Mouse (Mus musculus): ENCODE data around the gene Rmi2.
"Not testable (repeated sequence)": the region's sequence is repeated elsewhere in the genome, so short reads cannot be mapped to it uniquely, and the experiment has no call there.

Gene Rmi2

DNA sequence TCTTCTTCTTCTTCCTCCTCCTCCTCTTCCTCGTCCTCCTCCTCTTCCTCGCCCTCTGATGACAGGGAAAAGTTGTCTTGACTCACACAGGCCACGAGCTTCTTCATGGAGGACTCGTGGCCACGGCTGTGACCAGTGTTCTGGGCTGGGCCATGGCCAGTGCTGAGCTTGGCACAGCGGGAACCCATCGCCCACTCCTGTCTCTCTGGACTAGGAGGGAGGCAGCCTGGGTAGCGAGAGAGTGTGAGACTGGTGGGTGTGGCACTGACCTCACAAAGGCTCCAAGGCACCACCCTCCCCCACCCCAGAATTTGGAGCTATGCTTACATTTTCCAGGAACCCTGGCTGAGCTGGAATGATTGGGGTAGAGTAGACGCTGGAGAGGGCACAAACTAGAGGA lies 44.2 kb upstream of the Rmi2 start, which contains the start of gene Prm3:
TSS of gene Prm3 (minus strand) at position 213 of the 400 bp plus-strand sequence.
- H3K36me3 ChIP-seq (ENCODE audit: insufficient read depth, low read length) = no peaks in the 10 kb centered on the region
- peaks cover 34% of the 10 kb centered on the region for H3K4me1 ChIP-seq (replicated peaks; ENCODE audit: low read depth, low read length)
- H3K4me3 ChIP-seq (replicated peaks; ENCODE audit: low read length) = no peak within 1 kb of the TSS
- TF ChIP-seq CTCF (conservative IDR thresholded peaks at IDR 0.05; ENCODE audit: low read length) (no peak), POU5F1 (IDR thresholded peaks at IDR 0.05; ENCODE audit: borderline replicate concordance, low read length) (no peak), NANOG (IDR thresholded peaks at IDR 0.05; ENCODE audit: borderline replicate concordance, low read length) (no peak)
- H3K27me3 ChIP-seq (ENCODE audit: insufficient read depth, low read length) = peaks cover 56% of the 10 kb centered on the region
- H3K9me3 ChIP-seq (ENCODE audit: low read length) = no peaks in the 10 kb centered on the region

DNA sequence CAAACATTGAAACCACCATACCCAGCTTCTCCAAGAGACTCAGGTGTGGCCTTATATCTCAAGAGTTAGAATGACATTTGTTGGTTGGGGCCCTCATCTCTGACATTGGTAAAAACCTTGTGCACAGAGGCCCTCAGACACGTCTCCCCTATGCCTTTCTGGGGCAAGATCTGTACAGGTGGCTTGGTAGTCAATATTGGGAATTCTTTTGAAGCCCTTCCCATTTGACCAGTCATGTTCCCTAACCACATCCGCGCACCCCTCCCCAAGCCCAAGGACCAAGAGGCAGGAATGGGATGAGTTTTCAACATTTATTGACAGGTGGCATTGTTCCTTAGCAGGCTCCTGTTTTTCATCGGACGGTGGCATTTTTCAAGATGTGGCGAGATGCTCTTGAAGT lies 38.8 kb upstream of the Rmi2 start, which contains the start of gene Prm2:
TSS of gene Prm2 (minus strand) at position 101 of the 400 bp plus-strand sequence.
- H3K9me3 ChIP-seq (ENCODE audit: low read length) = no peaks in the 10 kb centered on the region
- H3K4me1 ChIP-seq (replicated peaks; ENCODE audit: low read depth, low read length) = peaks cover 4% of the 10 kb centered on the region; the same call in 1 of the 2 replicates
- no peak within 1 kb of the TSS for H3K4me3 ChIP-seq (replicated peaks; ENCODE audit: low read length)
- peaks cover 51% of the 10 kb centered on the region for H3K27me3 ChIP-seq (ENCODE audit: insufficient read depth, low read length)
- TF ChIP-seq CTCF (conservative IDR thresholded peaks at IDR 0.05; ENCODE audit: low read length) (no peak), POU5F1 (IDR thresholded peaks at IDR 0.05; ENCODE audit: borderline replicate concordance, low read length) (no peak), NANOG (IDR thresholded peaks at IDR 0.05; ENCODE audit: borderline replicate concordance, low read length) (no peak)
- H3K36me3 ChIP-seq (ENCODE audit: insufficient read depth, low read length) = no peaks in the 10 kb centered on the region

DNA sequence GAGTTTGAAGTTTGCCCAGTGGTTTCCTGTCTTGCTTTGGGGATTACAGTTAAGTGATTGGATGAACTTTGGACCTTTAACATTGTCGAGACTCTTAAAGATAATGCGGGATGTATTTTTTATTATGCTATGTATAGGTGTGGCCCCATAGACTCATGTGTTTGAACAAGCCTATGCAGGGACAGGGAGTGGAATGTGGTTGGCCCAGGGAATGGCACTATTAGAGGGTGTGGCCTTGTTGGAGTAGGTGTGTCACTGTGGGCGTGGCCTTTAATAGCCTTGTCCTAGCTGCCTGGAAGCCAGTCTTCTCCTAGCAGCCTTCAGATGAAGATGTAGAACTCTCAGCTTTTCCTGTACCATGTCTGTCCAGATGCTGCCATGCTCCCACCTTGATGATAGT lies 32.4 kb upstream of the Rmi2 start:
- not testable (repeated sequence) for H3K9me3 ChIP-seq (ENCODE audit: low read length); H3K4me1 ChIP-seq (replicated peaks; ENCODE audit: low read depth, low read length); H3K36me3 ChIP-seq (ENCODE audit: insufficient read depth, low read length); H3K4me3 ChIP-seq (replicated peaks; ENCODE audit: low read length)
- peaks cover 16% of the 10 kb centered on the region for H3K27me3 ChIP-seq (ENCODE audit: insufficient read depth, low read length)

DNA sequence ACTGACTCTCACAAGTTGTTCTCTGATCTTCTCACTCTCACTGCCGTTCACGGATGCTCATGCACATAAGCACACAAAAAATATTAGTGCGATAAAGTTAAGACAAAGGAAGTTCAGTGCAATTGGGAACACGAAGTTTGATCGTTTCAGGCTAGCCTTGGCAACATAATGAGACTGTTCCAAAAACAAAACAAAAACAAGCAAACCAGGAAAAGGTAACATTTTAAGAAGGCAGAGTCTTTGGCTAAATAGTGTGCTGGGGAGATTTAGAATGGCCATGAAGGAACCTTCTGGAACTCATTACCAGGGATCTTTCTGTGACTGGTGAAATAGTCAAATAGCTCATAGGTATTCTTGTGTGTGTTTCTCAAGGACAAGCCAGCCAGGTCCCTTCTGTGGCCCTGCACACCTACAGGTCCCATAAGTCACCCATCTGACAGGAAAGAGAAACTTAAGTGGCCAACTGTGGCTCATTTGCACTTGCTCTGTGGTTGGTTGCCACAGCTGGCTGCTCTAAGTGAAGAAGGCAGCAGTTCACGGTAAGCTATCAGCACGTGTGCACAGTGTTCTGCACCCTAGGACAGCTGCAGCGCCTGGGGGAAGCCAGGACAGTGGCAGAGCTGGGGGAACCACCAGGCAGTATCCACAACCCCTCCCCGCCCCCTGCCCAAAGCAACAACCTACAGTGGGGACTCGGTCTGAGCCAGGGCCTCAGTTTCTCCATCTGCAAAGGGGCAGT lies 28.9 kb upstream of the Rmi2 start, which contains the start of gene Prm1:
TSS of gene Prm1 (minus strand) at position 51 of the 739 bp plus-strand sequence.
- no peaks in the 10 kb centered on the region for H3K36me3 ChIP-seq (ENCODE audit: insufficient read depth, low read length)
- TF ChIP-seq POU5F1 (IDR thresholded peaks at IDR 0.05; ENCODE audit: borderline replicate concordance, low read length) (no peak), NANOG (IDR thresholded peaks at IDR 0.05; ENCODE audit: borderline replicate concordance, low read length) (no peak), CTCF (conservative IDR thresholded peaks at IDR 0.05; ENCODE audit: low read length) (no peak)
- peaks cover 39% of the 10 kb centered on the region for H3K27me3 ChIP-seq (ENCODE audit: insufficient read depth, low read length)
- H3K4me3 ChIP-seq (replicated peaks; ENCODE audit: low read length) = no peak within 1 kb of the TSS
- H3K9me3 ChIP-seq (ENCODE audit: low read length) = no peaks in the 10 kb centered on the region
- 0 out of 2 replicates have a peak, but pooled peaks cover 4% of the 10 kb centered on the region for H3K4me1 ChIP-seq (replicated peaks; ENCODE audit: low read depth, low read length)

DNA sequence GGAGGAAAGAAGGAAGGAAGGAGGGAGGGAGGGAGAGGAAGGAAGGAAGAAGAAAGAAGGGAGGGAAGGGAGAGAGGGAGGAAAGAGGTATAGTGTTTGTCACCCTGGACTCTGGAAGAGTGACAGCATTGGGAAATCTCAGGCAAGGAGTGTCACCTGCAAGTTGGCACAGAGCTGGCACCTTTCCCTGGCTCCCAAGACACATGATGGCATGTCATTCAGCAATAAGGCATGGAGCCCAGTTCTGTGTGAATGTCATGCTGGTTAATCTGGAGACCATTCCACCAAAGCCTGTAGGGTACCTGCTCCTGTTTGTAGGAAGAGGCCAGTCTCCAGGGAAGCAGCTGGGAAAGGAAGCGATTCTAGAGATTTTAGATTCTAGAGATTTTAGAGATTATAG lies 24.5 kb upstream of the Rmi2 start:
- Histone ChIP-seq H3K4me1 (replicated peaks; ENCODE audit: low read depth, low read length) (peaks cover 13% of the 10 kb centered on the region), H3K36me3 (ENCODE audit: insufficient read depth, low read length) (no peaks in the 10 kb centered on the region), H3K4me3 (replicated peaks; ENCODE audit: low read length) (no peak overlapping the region), H3K9me3 (ENCODE audit: low read length) (no peaks in the 10 kb centered on the region), H3K27me3 (ENCODE audit: insufficient read depth, low read length) (peaks cover 47% of the 10 kb centered on the region)
- TF ChIP-seq POU5F1 (IDR thresholded peaks at IDR 0.05; ENCODE audit: borderline replicate concordance, low read length) (no peak), CTCF (conservative IDR thresholded peaks at IDR 0.05; ENCODE audit: low read length) (no peak), NANOG (IDR thresholded peaks at IDR 0.05; ENCODE audit: borderline replicate concordance, low read length) (no peak)

DNA sequence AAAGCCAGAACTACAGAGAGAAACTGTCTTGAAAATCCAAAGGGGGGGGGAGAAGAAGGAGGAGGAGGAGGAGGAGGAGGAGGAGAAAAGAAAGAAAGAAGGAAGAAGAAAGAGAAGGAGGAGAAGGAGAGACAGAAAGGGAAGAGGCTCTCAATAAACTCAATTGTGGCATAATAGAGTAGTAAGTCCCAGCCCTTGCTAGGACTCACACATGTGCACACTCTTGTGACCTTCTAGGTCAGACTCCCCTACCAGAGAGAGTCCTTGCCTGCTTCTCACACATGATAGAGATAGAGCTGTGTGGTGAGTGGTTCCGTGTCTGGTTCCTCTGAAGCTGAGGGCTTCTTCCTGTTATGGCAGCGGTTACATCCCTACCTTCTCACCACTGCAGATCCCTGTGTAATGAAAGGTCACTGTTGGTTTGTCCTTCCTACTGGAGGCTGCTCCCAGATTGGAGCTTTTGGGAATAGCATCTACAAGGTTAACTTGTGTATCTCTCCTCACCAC lies 21.9 kb upstream of the Rmi2 start, which contains the start of gene Gm11172:
TSS of gene Gm11172 (plus strand) at position 51 of the 507 bp plus-strand sequence.
- no peak within 1 kb of the TSS for H3K4me3 ChIP-seq (replicated peaks; ENCODE audit: low read length)
- H3K36me3 ChIP-seq (ENCODE audit: insufficient read depth, low read length) = no peaks in the 10 kb centered on the region
- no peak for TF ChIP-seq CTCF (conservative IDR thresholded peaks at IDR 0.05; ENCODE audit: low read length)
- no peak for TF ChIP-seq NANOG (IDR thresholded peaks at IDR 0.05; ENCODE audit: borderline replicate concordance, low read length)
- TF ChIP-seq POU5F1 (IDR thresholded peaks at IDR 0.05; ENCODE audit: borderline replicate concordance, low read length) = no peak

DNA sequence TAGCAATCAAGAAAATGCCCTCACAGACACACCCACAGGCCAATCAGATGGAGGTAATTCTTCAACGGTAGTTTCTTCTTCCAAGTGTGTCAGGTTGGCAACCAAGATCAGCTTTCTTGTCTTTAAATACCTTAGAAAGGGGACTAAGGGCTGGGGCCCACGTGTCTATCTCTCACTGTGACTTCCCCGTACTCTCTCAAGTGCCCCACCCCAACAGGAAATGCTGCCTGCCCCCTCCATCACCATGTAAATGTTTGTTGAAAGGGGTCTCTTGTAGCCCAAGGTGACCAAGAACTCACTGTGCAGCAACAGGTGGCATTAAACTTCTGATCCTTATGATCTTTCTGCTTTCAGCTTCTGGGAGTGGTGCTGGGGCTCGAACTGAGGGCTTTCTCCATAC lies 21.1 kb upstream of the Rmi2 start:
- TF ChIP-seq NANOG (IDR thresholded peaks at IDR 0.05; ENCODE audit: borderline replicate concordance, low read length) = no peak
- no peak for TF ChIP-seq CTCF (conservative IDR thresholded peaks at IDR 0.05; ENCODE audit: low read length)
- no peak for TF ChIP-seq POU5F1 (IDR thresholded peaks at IDR 0.05; ENCODE audit: borderline replicate concordance, low read length)

More for the DNA sequence above, 21.9 kb upstream of the Rmi2 start, which contains the start of gene Gm11172:
- Histone ChIP-seq H3K9me3 (ENCODE audit: low read length) (no peaks in the 10 kb centered on the region), H3K27me3 (ENCODE audit: insufficient read depth, low read length) (peaks cover 43% of the 10 kb centered on the region), H3K4me1 (replicated peaks; ENCODE audit: low read depth, low read length) (peaks cover 15% of the 10 kb centered on the region)

DNA sequence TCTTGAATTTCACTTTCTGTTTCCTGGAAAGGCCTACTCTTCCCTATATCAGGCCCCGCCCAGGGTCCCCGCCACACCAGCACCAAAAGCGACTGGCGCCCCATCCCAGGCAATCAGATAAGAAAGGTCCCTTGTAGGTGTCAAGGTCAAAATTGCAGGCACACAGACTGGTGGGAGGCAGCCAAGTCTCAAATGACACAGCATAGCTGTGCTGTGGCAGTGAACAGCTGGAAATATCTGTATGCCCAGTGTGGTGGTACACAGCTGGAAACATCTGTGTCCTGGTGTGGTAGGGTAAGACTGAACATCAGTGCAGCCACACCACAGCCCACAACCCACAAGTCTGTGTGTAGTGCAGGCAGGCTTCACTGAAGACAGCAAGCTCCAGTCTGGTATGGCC lies 20.0 kb upstream of the Rmi2 start:
- H3K27me3 ChIP-seq (ENCODE audit: insufficient read depth, low read length) = peaks cover 31% of the 10 kb centered on the region

More for the DNA sequence above, 21.1 kb upstream of the Rmi2 start:
- H3K9me3 ChIP-seq (ENCODE audit: low read length) = no peaks in the 10 kb centered on the region
- no peaks in the 10 kb centered on the region for H3K36me3 ChIP-seq (ENCODE audit: insufficient read depth, low read length)
- H3K27me3 ChIP-seq (ENCODE audit: insufficient read depth, low read length) = peaks cover 38% of the 10 kb centered on the region
- H3K4me1 ChIP-seq (replicated peaks; ENCODE audit: low read depth, low read length) = peaks cover 22% of the 10 kb centered on the region
- no peak overlapping the region for H3K4me3 ChIP-seq (replicated peaks; ENCODE audit: low read length)

More for the DNA sequence above, 20.0 kb upstream of the Rmi2 start:
- H3K36me3 ChIP-seq (ENCODE audit: insufficient read depth, low read length) = no peaks in the 10 kb centered on the region
- TF ChIP-seq NANOG (IDR thresholded peaks at IDR 0.05; ENCODE audit: borderline replicate concordance, low read length) (no peak), CTCF (conservative IDR thresholded peaks at IDR 0.05; ENCODE audit: low read length) (no peak), POU5F1 (IDR thresholded peaks at IDR 0.05; ENCODE audit: borderline replicate concordance, low read length) (no peak)
- no peaks in the 10 kb centered on the region for H3K9me3 ChIP-seq (ENCODE audit: low read length)
- H3K4me3 ChIP-seq (replicated peaks; ENCODE audit: low read length) = no peak overlapping the region
- H3K4me1 ChIP-seq (replicated peaks; ENCODE audit: low read depth, low read length) = peaks cover 22% of the 10 kb centered on the region
